Mouse (Mus musculus): ENCODE data around the gene Mcub. TPM values are rescaled to one million over a fixed set of nuclear protein-coding genes. Genes with fewer than 3 reads are reported as not detected.

Mcub gene
- total and polyA plus RNA-seq, 3 experiments = 1.6 to 2.2 (median 2.1) TPM

- intact Hi-C loops (cut with DNase I) = no loop called here
- TF ChIP-seq EP300 (IDR thresholded peaks at IDR 0.05; ENCODE audit: insufficient read depth, low read depth, low read length) = no peak
- no peak for TF ChIP-seq POLR2A (IDR thresholded peaks at IDR 0.05; ENCODE audit: insufficient read depth, low read depth, low read length)
- no peak for TF ChIP-seq CTCF (IDR thresholded peaks at IDR 0.05)
- Histone ChIP-seq H3K4me3 (no peak overlapping the region), H3K27ac (no peak overlapping the region), H3K79me2 (replicated peaks; ENCODE audit: control insufficient read depth, insufficient read depth, low read length) (no peaks in the 10 kb centered on the region), H3K4me1 (ENCODE audit: control insufficient read depth, insufficient read depth, low read length) (no peaks in the 10 kb centered on the region; the same call in 1 of the 2 replicates), H3K36me3 (ENCODE audit: control insufficient read depth, insufficient read depth, low read length) (no peaks in the 10 kb centered on the region), H3K9ac (ENCODE audit: low read depth, low read length) (no peak overlapping the region), H3K27me3 (ENCODE audit: control insufficient read depth, insufficient read depth, low read length) (no peaks in the 10 kb centered on the region)
- WGBS = 60% methylated on average over 5 of the region's 5 CpGs
- no peak for DNase-seq
These were observed 23.6 kb downstream of the Mcub start for GRCm38 (mm10) chr3:129946217-129946914.

- intact Hi-C loops (cut with DNase I) = no loop called here
- no peaks in the 10 kb centered on the region for H3K27me3 ChIP-seq (ENCODE audit: control insufficient read depth, insufficient read depth, low read length)
- no peak overlapping the region for H3K9ac ChIP-seq (ENCODE audit: low read depth, low read length)
- DNase-seq = no peak
- H3K79me2 ChIP-seq (replicated peaks; ENCODE audit: control insufficient read depth, insufficient read depth, low read length) = no peaks in the 10 kb centered on the region
- H3K4me1 ChIP-seq (ENCODE audit: control insufficient read depth, insufficient read depth, low read length) = no peaks in the 10 kb centered on the region; the same call in 1 of the 2 replicates
- 35% methylated on average over 4 of the region's 4 CpGs for WGBS
- H3K36me3 ChIP-seq (ENCODE audit: control insufficient read depth, insufficient read depth, low read length) = no peaks in the 10 kb centered on the region
- H3K27ac ChIP-seq = no peak overlapping the region
- TF ChIP-seq CTCF (IDR thresholded peaks at IDR 0.05) (no peak), POLR2A (IDR thresholded peaks at IDR 0.05; ENCODE audit: insufficient read depth, low read depth, low read length) (no peak), EP300 (IDR thresholded peaks at IDR 0.05; ENCODE audit: insufficient read depth, low read depth, low read length) (no peak)
- no peak overlapping the region for H3K4me3 ChIP-seq
These were observed 26.2 kb downstream of the Mcub start for GRCm38 (mm10) chr3:129943813-129944212.

GRCm38 (mm10) chr3:129941291-129941690 lies 28.7 kb downstream of the Mcub start:
- WGBS = 88% methylated on average over 1 of the region's 1 CpGs
- H3K4me3 ChIP-seq = no peak overlapping the region
- no peaks in the 10 kb centered on the region for H3K27me3 ChIP-seq (ENCODE audit: control insufficient read depth, insufficient read depth, low read length)
- intact Hi-C loops (cut with DNase I) = no loop called here
- H3K79me2 ChIP-seq (replicated peaks; ENCODE audit: control insufficient read depth, insufficient read depth, low read length) = no peaks in the 10 kb centered on the region
- no peaks in the 10 kb centered on the region; the same call in 1 of the 2 replicates for H3K4me1 ChIP-seq (ENCODE audit: control insufficient read depth, insufficient read depth, low read length)
- H3K9ac ChIP-seq (ENCODE audit: low read depth, low read length) = no peak overlapping the region
- no peak for TF ChIP-seq EP300 (IDR thresholded peaks at IDR 0.05; ENCODE audit: insufficient read depth, low read depth, low read length)
- no peak for TF ChIP-seq POLR2A (IDR thresholded peaks at IDR 0.05; ENCODE audit: insufficient read depth, low read depth, low read length)
- TF ChIP-seq CTCF (IDR thresholded peaks at IDR 0.05) = no peak
- H3K27ac ChIP-seq = no peak overlapping the region
- DNase-seq = no peak
- no peaks in the 10 kb centered on the region for H3K36me3 ChIP-seq (ENCODE audit: control insufficient read depth, insufficient read depth, low read length)

GRCm38 (mm10) chr3:129940780-129941179 lies 29.2 kb downstream of the Mcub start:
- DNase-seq = no peak
- Histone ChIP-seq H3K27me3 (ENCODE audit: control insufficient read depth, insufficient read depth, low read length) (no peaks in the 10 kb centered on the region), H3K9ac (ENCODE audit: low read depth, low read length) (no peak overlapping the region), H3K4me1 (ENCODE audit: control insufficient read depth, insufficient read depth, low read length) (no peaks in the 10 kb centered on the region; the same call in 1 of the 2 replicates), H3K36me3 (ENCODE audit: control insufficient read depth, insufficient read depth, low read length) (no peaks in the 10 kb centered on the region), H3K27ac (no peak overlapping the region), H3K79me2 (replicated peaks; ENCODE audit: control insufficient read depth, insufficient read depth, low read length) (no peaks in the 10 kb centered on the region), H3K4me3 (no peak overlapping the region)
- intact Hi-C loops (cut with DNase I) = no loop called here
- TF ChIP-seq POLR2A (IDR thresholded peaks at IDR 0.05; ENCODE audit: insufficient read depth, low read depth, low read length) = no peak
- no peak for TF ChIP-seq EP300 (IDR thresholded peaks at IDR 0.05; ENCODE audit: insufficient read depth, low read depth, low read length)
- no peak for TF ChIP-seq CTCF (IDR thresholded peaks at IDR 0.05)
- WGBS = 97% methylated on average over 2 of the region's 2 CpGs

GRCm38 (mm10) chr3:129939058-129939457 lies 30.9 kb downstream of the Mcub start:
- no peaks in the 10 kb centered on the region for H3K27me3 ChIP-seq (ENCODE audit: control insufficient read depth, insufficient read depth, low read length)
- intact Hi-C loops (cut with DNase I) = no loop called here
- H3K4me1 ChIP-seq (ENCODE audit: control insufficient read depth, insufficient read depth, low read length) = no peaks in the 10 kb centered on the region; the same call in 1 of the 2 replicates
- no peak overlapping the region for H3K4me3 ChIP-seq
- no peak for DNase-seq
- no peak overlapping the region for H3K27ac ChIP-seq
- no peaks in the 10 kb centered on the region for H3K36me3 ChIP-seq (ENCODE audit: control insufficient read depth, insufficient read depth, low read length)
- no peaks in the 10 kb centered on the region for H3K79me2 ChIP-seq (replicated peaks; ENCODE audit: control insufficient read depth, insufficient read depth, low read length)
- TF ChIP-seq EP300 (IDR thresholded peaks at IDR 0.05; ENCODE audit: insufficient read depth, low read depth, low read length) (no peak), POLR2A (IDR thresholded peaks at IDR 0.05; ENCODE audit: insufficient read depth, low read depth, low read length) (no peak), CTCF (IDR thresholded peaks at IDR 0.05) (no peak)
- no peak overlapping the region for H3K9ac ChIP-seq (ENCODE audit: low read depth, low read length)
- 48% methylated on average over 7 of the region's 7 CpGs for WGBS

GRCm38 (mm10) chr3:129937848-129938247 lies 32.2 kb downstream of the Mcub start:
- DNase-seq = no peak
- TF ChIP-seq CTCF (IDR thresholded peaks at IDR 0.05) (no peak), POLR2A (IDR thresholded peaks at IDR 0.05; ENCODE audit: insufficient read depth, low read depth, low read length) (no peak), EP300 (IDR thresholded peaks at IDR 0.05; ENCODE audit: insufficient read depth, low read depth, low read length) (no peak)

More at GRCm38 (mm10) chr3:129937848-129938247, 32.2 kb downstream of the Mcub start:
- H3K4me1 ChIP-seq (ENCODE audit: control insufficient read depth, insufficient read depth, low read length) = no peaks in the 10 kb centered on the region; the same call in 1 of the 2 replicates
- no peaks in the 10 kb centered on the region for H3K27me3 ChIP-seq (ENCODE audit: control insufficient read depth, insufficient read depth, low read length)
- no peaks in the 10 kb centered on the region for H3K36me3 ChIP-seq (ENCODE audit: control insufficient read depth, insufficient read depth, low read length)
- H3K4me3 ChIP-seq = no peak overlapping the region
- intact Hi-C loops (cut with DNase I) = no loop called here
- no peaks in the 10 kb centered on the region for H3K79me2 ChIP-seq (replicated peaks; ENCODE audit: control insufficient read depth, insufficient read depth, low read length)
- H3K27ac ChIP-seq = no peak overlapping the region
- H3K9ac ChIP-seq (ENCODE audit: low read depth, low read length) = no peak overlapping the region
- 33% methylated on average over 3 of the region's 3 CpGs for WGBS

Measured in heart, adult 2 months (tissue).